Mouse (Mus musculus) heart, embryonic 11.5 days (tissue): Measurements from ENCODE around the gene Tnfaip1. TPM values are rescaled to one million over a fixed set of nuclear protein-coding genes. Genes with fewer than 3 reads are reported as not detected.

ENCODE experiments used
- ATAC-seq: fragments of 200-750 bp; cut with Nextera tagmentation; replicated peaks from 2 replicates; pipeline ENCODE4 v1.8.0; 2017; ENCODE audit warnings: moderate library complexity; ENCODE audit not compliant: insufficient number of reproducible peaks, low FRiP score, low TSS enrichment
- H3K27ac ChIP-seq: fragments of 300-500 bp; sonication (generic); 2 replicates; pipeline ENCODE4 v1.5.1; 2014; ENCODE audit warnings: mild to moderate bottlenecking, low read depth, low read length
- H3K27me3 ChIP-seq: fragments of 300-500 bp; sonication (generic); 2 replicates; pipeline ENCODE4 v1.6.1; 2014; ENCODE audit warnings: mild to moderate bottlenecking, low read length, mixed read lengths; ENCODE audit not compliant: control insufficient read depth, insufficient read depth
- H3K36me3 ChIP-seq: fragments of 300-500 bp; sonication (generic); 2 replicates; pipeline ENCODE4 v1.6.1; 2014; ENCODE audit warnings: mild to moderate bottlenecking, low read length, moderate library complexity, mixed read lengths; ENCODE audit not compliant: control insufficient read depth, insufficient read depth
- H3K4me1 ChIP-seq: fragments of 300-500 bp; sonication (generic); 2 replicates; pipeline ENCODE4 v1.6.1; 2014; ENCODE audit warnings: low read length; ENCODE audit not compliant: control insufficient read depth, insufficient read depth
- H3K4me2 ChIP-seq: fragments of 300-500 bp; sonication (generic); 2 replicates; pipeline ENCODE4 v1.6.1; 2014; ENCODE audit warnings: mild to moderate bottlenecking, moderate library complexity
- H3K4me3 ChIP-seq: fragments of 300-500 bp; sonication (generic); 2 replicates; pipeline ENCODE4 v1.5.1; 2014; ENCODE audit warnings: low read depth, low read length
- H3K9ac ChIP-seq: fragments of 300-500 bp; sonication (generic); 2 replicates; pipeline ENCODE4 v1.6.1; 2014; ENCODE audit warnings: mild to moderate bottlenecking, low read depth, low read length, moderate library complexity
- H3K9me3 ChIP-seq: fragments of 300-500 bp; sonication (generic); replicated peaks from 2 replicates; pipeline ENCODE4 v1.6.1; 2016; ENCODE audit warnings: low read length; ENCODE audit not compliant: control insufficient read depth
- WGBS: fragments of 180-500 bp; shearing (Covaris S2); extraction: QIAGEN DNeasy Blood & Tissue Kit; methylation state at CpG from one replicate; pipeline ENCODE4 v1.1.7; 2014; ENCODE audit not compliant: insufficient replicate concordance; 5-methylcytosine and 5-hydroxymethylcytosine counted together
- polyA plus RNA-seq: library from polyadenylated mRNA; unstranded; fragments of >200 nt; fragmentation: Nextera tagmentation; extraction: Ambion mirVana; gene quantifications from 2 replicates; pipeline ENCODE4 v1.2.1, GENCODE M21; 2014

The Tnfaip1 gene
- polyA plus RNA-seq, 1 experiment from 2014 or later, result 81.1 TPM

DNA sequence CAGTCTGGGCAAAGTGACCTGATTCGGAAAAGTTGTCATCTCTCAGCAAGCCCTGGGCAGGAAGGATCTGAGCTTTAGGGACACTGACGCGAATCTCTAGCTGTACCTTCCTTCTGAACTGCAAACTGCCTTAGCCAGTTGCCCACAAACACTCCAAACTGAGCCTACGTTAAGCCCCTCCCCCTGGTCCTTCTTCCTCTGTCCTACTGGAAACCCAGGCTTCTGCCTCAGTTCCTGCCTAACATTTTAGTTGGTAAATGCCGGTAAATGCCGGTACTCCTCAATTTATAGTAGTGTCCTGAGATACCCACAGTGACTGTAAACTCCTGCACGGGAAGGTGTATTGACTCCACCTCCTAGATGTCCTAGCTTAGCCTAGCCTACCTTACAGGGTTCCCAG is 52.5 kb downstream of the Tnfaip1 start:
- H3K4me2 ChIP-seq, result no peak overlapping the region
- H3K9ac ChIP-seq, result no peak overlapping the region
- no peaks in the 10 kb centered on the region for H3K4me1 ChIP-seq
- no peak overlapping the region for H3K4me3 ChIP-seq
- no peaks in the 10 kb centered on the region for H3K36me3 ChIP-seq
- ATAC-seq, result no peak
- no peak overlapping the region for H3K27ac ChIP-seq
- WGBS, result 43% methylated on average over 7 of the region's 7 CpGs
- no peaks in the 10 kb centered on the region for H3K9me3 ChIP-seq
- H3K27me3 ChIP-seq, result peaks cover 53% of the 10 kb centered on the region

DNA sequence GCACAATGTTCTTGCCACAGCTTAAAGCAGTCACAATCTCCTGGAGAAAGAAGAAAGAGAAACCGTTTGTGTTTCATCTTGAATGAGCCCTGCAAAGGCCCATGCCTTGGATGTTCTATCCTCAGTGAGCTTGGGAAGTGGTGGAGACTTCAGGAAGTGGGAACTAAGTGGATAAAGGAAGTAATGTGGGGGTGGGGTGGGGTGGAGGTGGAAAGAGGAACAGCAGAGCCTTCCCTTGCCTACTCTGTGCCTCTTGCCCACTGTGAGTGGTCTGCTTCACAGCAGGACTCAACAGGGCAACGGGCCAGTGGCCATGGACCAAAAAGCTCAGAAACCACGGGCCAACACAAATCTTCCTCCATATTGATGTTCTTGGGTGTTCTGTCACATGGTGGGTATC is 60.8 kb downstream of the Tnfaip1 start:
- WGBS, result 73% methylated on average over 3 of the region's 3 CpGs
- no peaks in the 10 kb centered on the region for H3K4me1 ChIP-seq
- no peaks in the 10 kb centered on the region for H3K36me3 ChIP-seq
- H3K9me3 ChIP-seq, result no peaks in the 10 kb centered on the region
- H3K27me3 ChIP-seq, result no peaks in the 10 kb centered on the region
- H3K9ac ChIP-seq, result no peak overlapping the region
- ATAC-seq, result no peak
- H3K27ac ChIP-seq, result no peak overlapping the region
- no peak overlapping the region for H3K4me2 ChIP-seq
- H3K4me3 ChIP-seq, result no peak overlapping the region

Other genes with a start within 250 kb of the Tnfaip1 start
- 0.17 TPM in 1 of 2 replicates, not detected in the other for gene BC030499, start 245.5 kb downstream of the Tnfaip1 start, polyA plus RNA-seq
- gene Spag5, start 234.8 kb downstream of the Tnfaip1 start, polyA plus RNA-seq, result 31.7 and 32.8 TPM in 2 replicates
- 11.2 and 12.4 TPM in 2 replicates for gene Aldoc, start 213.4 kb downstream of the Tnfaip1 start, polyA plus RNA-seq
- 58.7 and 61.8 TPM in 2 replicates for gene Pigs, start 207.9 kb downstream of the Tnfaip1 start, polyA plus RNA-seq
- 44.9 and 48.1 TPM in 2 replicates for gene Unc119, start 192.8 kb downstream of the Tnfaip1 start, polyA plus RNA-seq
- gene Foxn1, start 149.8 kb downstream of the Tnfaip1 start, polyA plus RNA-seq, result 0.07 and 0.29 TPM in 2 replicates
- gene Slc13a2, start 114.1 kb downstream of the Tnfaip1 start, polyA plus RNA-seq, result not detected in 2 replicates
- 7.8 and 8.0 TPM in 2 replicates for gene Slc46a1, start 70.6 kb downstream of the Tnfaip1 start, polyA plus RNA-seq
- 0.39 and 0.46 TPM in 2 replicates for gene Sarm1, start 38.6 kb downstream of the Tnfaip1 start, polyA plus RNA-seq
- 0.54 and 4.6 TPM in 2 replicates for gene Vtn, start 37.2 kb downstream of the Tnfaip1 start, polyA plus RNA-seq
- gene Sebox, start 32.9 kb downstream of the Tnfaip1 start, polyA plus RNA-seq, result not detected in 2 replicates
- 57.0 and 63.9 TPM in 2 replicates for gene Tmem199, start 24.2 kb downstream of the Tnfaip1 start, polyA plus RNA-seq
- 130 and 154 TPM in 2 replicates for gene Poldip2, start 24.1 kb downstream of the Tnfaip1 start, polyA plus RNA-seq
- 107 and 114 TPM in 2 replicates for gene Ift20, start within 50 bp of the Tnfaip1 start, polyA plus RNA-seq
- gene Tmem97, start 14.4 kb upstream of the Tnfaip1 start, polyA plus RNA-seq, result 82.4 and 88.3 TPM in 2 replicates
- gene Nlk, start 161.0 kb upstream of the Tnfaip1 start, polyA plus RNA-seq, result 16.1 and 16.6 TPM in 2 replicates
- 31.0 and 34.0 TPM in 2 replicates for gene Ccnq, start 215.4 kb upstream of the Tnfaip1 start, polyA plus RNA-seq